Mouse (Mus musculus): ENCODE measurements around the gene Prrt4. TPM values are rescaled to one million over a fixed set of nuclear protein-coding genes. Genes with fewer than 3 reads are reported as not detected.

The Prrt4 gene
- total RNA-seq (2023) = not detected

DNA sequence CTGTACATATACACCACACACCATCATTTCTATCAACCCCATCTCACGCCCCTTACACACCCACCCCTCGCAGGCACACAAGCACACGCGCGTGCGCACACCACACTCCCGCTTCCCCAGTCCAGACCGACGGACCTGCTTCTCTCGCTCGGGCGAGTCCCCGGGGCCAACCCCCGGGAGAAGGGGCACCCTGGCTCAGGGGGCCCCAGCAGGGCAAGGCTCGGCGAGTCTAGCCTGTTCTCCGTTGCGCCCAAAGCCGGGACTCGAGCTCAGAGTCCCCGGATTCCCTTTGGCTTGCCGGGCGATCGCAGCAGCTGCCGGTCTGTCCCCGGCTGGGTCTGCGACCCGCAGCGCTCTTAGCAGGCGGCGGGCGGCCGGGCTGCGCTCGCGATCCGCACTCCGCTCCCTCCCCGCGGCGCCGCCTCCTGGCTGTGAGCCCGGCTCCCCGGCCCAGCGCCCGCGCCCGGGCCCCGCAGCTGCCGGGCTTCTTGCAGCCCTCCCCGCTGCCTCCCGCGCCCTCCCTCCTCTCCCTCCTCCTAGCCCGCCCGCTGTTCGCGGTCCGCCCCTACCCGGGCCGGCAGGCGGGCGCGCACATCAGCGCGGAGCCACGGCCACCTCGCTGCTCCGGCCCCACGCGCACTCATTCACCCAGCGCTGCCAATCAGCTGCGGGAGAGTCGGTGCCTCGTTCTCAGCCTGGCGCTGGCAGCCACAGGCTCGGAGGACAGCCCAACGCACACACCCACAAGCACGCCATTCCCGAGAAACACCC is at the start of gene Prrt4:
TSS of gene Prrt4 (minus strand) at position 697 of the 771 bp plus-strand sequence.

DNA sequence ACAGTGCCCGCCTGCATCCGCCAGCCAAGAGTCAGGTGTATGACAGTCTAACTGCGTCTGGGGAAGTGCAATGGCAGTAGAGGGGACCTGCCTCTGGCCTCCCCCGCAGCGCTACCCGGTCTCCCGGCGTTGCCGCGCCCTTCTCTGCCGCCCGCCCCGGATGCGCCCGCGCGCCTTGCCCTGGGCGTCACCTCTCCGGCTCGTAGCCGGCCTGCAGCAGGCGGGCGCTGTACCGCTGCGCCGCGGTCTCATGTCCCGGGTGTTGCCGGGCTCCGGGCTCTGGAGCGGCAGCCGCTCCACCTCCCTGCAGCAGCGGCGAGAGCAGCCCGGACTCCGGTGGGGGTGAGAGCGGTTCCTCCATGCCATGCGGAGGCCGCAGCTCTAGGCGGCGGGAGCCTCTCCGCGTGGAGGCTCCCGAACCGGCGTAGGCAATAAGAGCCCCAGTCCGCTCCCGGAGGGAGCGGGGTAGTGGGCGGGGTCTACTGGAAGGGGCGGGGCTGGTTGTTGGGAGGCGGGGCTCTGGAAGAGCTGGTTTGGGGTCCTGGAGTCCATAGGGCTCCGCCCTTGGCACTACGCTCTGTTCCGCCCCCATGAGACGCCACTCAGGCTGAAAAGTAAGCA is 36.6 kb upstream of the Prrt4 start, which contains the start of gene Impdh1:
TSS of gene Impdh1 (minus strand) at position 484 of the 621 bp plus-strand sequence.

DNA sequence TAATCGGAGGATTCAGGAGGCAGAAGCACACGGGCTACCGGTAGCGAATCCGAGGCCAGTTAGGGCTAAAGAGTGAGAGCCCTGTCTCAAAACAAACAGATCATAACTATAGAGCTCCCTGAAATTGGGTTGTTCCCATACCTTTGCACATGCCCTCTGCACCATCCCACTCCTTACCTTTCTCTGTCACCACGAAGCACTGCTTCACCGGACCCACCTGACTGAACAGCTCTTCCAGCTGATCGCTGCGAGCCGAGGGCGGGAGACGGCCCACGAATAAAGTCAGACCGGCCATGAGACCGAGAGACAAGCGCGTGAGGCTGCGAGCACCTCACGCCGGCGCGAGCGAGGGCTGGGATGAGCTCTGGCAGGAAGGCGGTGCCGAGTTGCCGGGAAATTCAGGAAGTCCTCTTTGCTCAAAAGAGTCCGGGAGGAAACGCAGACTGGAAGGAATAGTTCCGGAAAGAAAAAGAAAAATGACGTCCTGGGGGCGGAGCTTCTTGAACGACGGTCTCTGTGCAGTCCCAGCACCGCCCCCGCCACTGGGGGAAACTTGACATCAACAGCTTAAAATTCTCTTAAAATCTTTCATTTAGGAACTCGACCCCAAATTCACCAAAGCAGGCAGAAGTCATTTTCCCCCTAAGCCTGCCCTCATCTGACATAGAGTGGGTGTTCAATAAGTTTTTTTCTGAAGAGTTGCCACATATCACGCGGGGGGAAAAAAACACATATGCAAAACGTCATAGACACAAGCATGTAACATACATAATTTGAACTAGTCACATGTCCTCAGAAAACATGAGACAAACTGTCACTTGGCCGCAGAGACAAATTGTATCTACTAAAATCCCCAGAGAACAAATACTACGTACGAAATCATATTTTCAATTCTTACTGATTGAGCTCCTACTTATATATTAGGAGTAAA is 14.8 kb downstream of the Prrt4 start, which contains the start of gene Rbm28:
TSS of gene Rbm28 (minus strand) at position 693 of the 931 bp plus-strand sequence.

Other genes starting within 250 kb of the Prrt4 start
- not detected for gene Lep, start 119.4 kb downstream of the Prrt4 start, total RNA-seq (2023)
- 10 to 100 TPM; 18.0 to 24.4 TPM for gene Rbm28, start 14.6 kb downstream of the Prrt4 start, total RNA-seq (2023)
- gene Impdh1, start 36.8 kb upstream of the Prrt4 start, total RNA-seq (2023) = 10 to 100 TPM; 28.5 to 31.0 TPM
- 1 to 10 TPM; 3.2 to 4.4 TPM for gene Hilpda, start 92.9 kb upstream of the Prrt4 start, total RNA-seq (2023)
- not detected for gene Fam71f2, start 100.0 kb upstream of the Prrt4 start, total RNA-seq (2023)
- not detected for gene Fam71f1, start 139.6 kb upstream of the Prrt4 start, total RNA-seq (2023)
- 10 to 100 TPM; 33.1 to 38.9 TPM for gene Calu, start 168.5 kb upstream of the Prrt4 start, total RNA-seq (2023)
- gene Opn1sw, start 208.9 kb upstream of the Prrt4 start, total RNA-seq (2023) = not detected
- under 1 TPM in 1 of 2 experiments, not detected in 1; 0.11 TPM for gene Ccdc136, start 216.7 kb upstream of the Prrt4 start, total RNA-seq (2023)

All from neutrophil, adult 59 days (primary cell).